Mouse (Mus musculus): Measurements from ENCODE around the gene Hif3a. TPM values are rescaled to one million over a fixed set of nuclear protein-coding genes. Genes with fewer than 3 reads are reported as not detected.

Gene Hif3a
- polyA plus RNA-seq, 1 experiment from 2014 or later, result 6.9 TPM

DNA sequence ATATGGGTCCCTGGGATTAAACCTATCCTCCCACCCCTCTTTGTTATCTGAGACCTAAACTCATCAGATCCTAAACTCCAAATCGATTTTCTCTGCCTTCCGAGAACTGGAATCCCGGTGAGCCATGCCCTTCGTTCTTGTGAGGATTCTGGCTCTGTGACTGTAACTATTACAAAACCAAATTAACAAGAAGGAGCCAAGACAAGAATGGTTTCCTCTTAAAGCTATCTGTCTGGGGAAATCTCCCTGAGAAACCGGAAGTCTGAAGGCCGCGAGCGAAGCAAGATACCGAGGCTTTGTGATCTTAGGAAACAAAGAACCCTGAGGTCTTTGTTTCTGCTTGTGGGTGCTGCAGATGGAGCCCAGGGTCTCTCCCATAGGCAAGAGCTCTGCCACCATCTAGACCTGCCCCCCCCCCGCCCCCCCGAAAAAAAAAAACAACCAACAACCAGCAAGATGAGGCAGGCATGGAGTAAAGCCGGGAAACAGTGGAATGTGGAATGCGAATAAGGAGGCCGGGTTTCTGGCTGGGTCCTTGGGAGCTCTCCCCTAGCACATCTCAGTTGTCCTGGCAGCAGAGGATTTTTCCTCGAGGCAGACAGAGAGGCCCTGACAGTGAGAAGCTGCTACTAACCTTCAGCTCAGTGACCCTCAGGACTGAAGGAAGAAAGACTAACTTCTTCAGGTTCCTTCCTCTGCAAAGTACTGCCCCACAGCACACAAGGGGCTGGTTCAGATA lies 72.1 kb downstream of the Hif3a start:
- no peak overlapping the region for H3K4me3 ChIP-seq (ENCODE audit: low read length)
- no peak overlapping the region for H3K4me2 ChIP-seq (ENCODE audit: low read length)
- H3K27ac ChIP-seq (ENCODE audit: low read depth, low read length), result peak overlapping the region; percentile 59
- ATAC-seq, result no peak
- H3K27me3 ChIP-seq (replicated peaks; ENCODE audit: control insufficient read depth, insufficient read depth, low read length), result no peaks in the 10 kb centered on the region
- no peaks in the 10 kb centered on the region for H3K9me3 ChIP-seq (ENCODE audit: control insufficient read depth, low read length)
- H3K9ac ChIP-seq (ENCODE audit: low read depth, low read length), result peak overlapping the region; percentile 33; the same call in 1 of the 2 replicates
- 26% methylated on average over 13 of the region's 15 CpGs for WGBS
- peaks cover 30% of the 10 kb centered on the region for H3K4me1 ChIP-seq (ENCODE audit: control insufficient read depth, insufficient read depth, low read depth, low read length)
- H3K36me3 ChIP-seq (ENCODE audit: control insufficient read depth, insufficient read depth, low read length), result no peaks in the 10 kb centered on the region

- ATAC-seq, result no peak; the same call in 1 of the 2 replicates
- H3K27me3 ChIP-seq (replicated peaks; ENCODE audit: control insufficient read depth, insufficient read depth, low read length), result no peaks in the 10 kb centered on the region
- peak overlapping the region; percentile 48; the same call in 1 of the 2 replicates for H3K27ac ChIP-seq (ENCODE audit: low read depth, low read length)
- H3K9me3 ChIP-seq (ENCODE audit: control insufficient read depth, low read length), result no peaks in the 10 kb centered on the region
- H3K4me3 ChIP-seq (ENCODE audit: low read length), result no peak overlapping the region
- H3K4me1 ChIP-seq (ENCODE audit: control insufficient read depth, insufficient read depth, low read depth, low read length), result peaks cover 38% of the 10 kb centered on the region
- no peak overlapping the region for H3K4me2 ChIP-seq (ENCODE audit: low read length)
- WGBS, result 30% methylated on average over 3 of the region's 3 CpGs
- no peaks in the 10 kb centered on the region for H3K36me3 ChIP-seq (ENCODE audit: control insufficient read depth, insufficient read depth, low read length)
- H3K9ac ChIP-seq (ENCODE audit: low read depth, low read length), result no peak overlapping the region
Observed at GRCm38 (mm10) chr7:16988405-16988804, 73.8 kb downstream of the Hif3a start.

GRCm38 (mm10) chr7:16987541-16988149 lies 74.6 kb downstream of the Hif3a start:
- H3K4me1 ChIP-seq (ENCODE audit: control insufficient read depth, insufficient read depth, low read depth, low read length), result peaks cover 44% of the 10 kb centered on the region
- peak overlapping the region; percentile 27 for H3K4me2 ChIP-seq (ENCODE audit: low read length)
- 28% methylated on average over 7 of the region's 7 CpGs for WGBS
- no peaks in the 10 kb centered on the region for H3K27me3 ChIP-seq (replicated peaks; ENCODE audit: control insufficient read depth, insufficient read depth, low read length)
- H3K9me3 ChIP-seq (ENCODE audit: control insufficient read depth, low read length), result no peaks in the 10 kb centered on the region
- H3K36me3 ChIP-seq (ENCODE audit: control insufficient read depth, insufficient read depth, low read length), result no peaks in the 10 kb centered on the region
- H3K27ac ChIP-seq (ENCODE audit: low read depth, low read length), result peak overlapping the region; percentile 66
- peak; percentile 27 for ATAC-seq
- peak overlapping the region; percentile 1; the same call in 1 of the 2 replicates for H3K9ac ChIP-seq (ENCODE audit: low read depth, low read length)
- no peak overlapping the region for H3K4me3 ChIP-seq (ENCODE audit: low read length)

DNA sequence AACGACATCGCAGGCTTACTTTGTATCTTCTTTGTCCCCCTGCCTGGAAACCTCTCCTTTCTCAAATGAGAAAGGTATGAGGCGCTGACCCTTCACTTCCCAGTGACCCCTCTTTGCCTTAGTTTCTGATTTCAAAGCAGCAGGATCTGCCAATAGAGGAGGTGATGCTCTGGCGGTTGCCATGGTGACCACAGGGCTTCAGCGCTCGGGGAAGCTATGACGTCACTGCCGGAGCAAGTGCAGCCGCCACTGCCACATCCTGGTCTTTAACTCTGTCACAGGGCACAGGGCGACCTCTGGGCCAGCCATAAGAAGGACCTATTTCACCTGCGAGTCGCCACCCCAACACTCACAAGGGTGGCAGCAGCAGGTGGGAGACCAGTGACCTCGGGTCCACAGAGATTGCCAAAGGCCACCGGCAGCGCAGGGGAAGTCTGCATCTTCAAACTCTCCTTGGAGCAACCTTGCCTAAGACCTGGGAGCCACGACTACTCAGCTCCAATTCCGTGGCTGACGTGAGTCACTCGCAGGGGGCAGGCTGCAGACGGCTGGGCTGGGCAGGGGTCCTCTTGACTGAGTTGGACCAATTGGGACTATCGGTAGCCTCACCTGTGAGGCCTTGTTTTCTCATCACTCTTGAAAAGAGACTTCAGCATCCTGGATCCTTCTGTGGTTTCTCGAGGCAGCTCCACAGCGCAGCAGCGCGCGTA lies 79.2 kb downstream of the Hif3a start, which contains the start of gene Gm42372:
Gene Gm42372 (plus strand): TSS at position 228 of the 710 bp plus-strand sequence.
- H3K9ac ChIP-seq (ENCODE audit: low read depth, low read length), result peak within 1 kb of the TSS; percentile 56
- WGBS, result 23% methylated on average over 26 of the region's 26 CpGs
- H3K27me3 ChIP-seq (replicated peaks; ENCODE audit: control insufficient read depth, insufficient read depth, low read length), result no peaks in the 10 kb centered on the region
- peaks cover 35% of the 10 kb centered on the region for H3K4me1 ChIP-seq (ENCODE audit: control insufficient read depth, insufficient read depth, low read depth, low read length)
- H3K4me2 ChIP-seq (ENCODE audit: low read length), result peak within 1 kb of the TSS; percentile 78
- peak within 1 kb of the TSS; percentile 55 for H3K27ac ChIP-seq (ENCODE audit: low read depth, low read length)
- H3K4me3 ChIP-seq (ENCODE audit: low read length), result peak within 1 kb of the TSS; percentile 46
- peak; percentile 83 for ATAC-seq
- no peaks in the 10 kb centered on the region for H3K9me3 ChIP-seq (ENCODE audit: control insufficient read depth, low read length)
- no peaks in the 10 kb centered on the region for H3K36me3 ChIP-seq (ENCODE audit: control insufficient read depth, insufficient read depth, low read length)

Other genes with a start within 250 kb of the Hif3a start
- gene Strn4, start 246.5 kb downstream of the Hif3a start, polyA plus RNA-seq (2015; fragmentation: Nextera tagmentation; extraction: Ambion mirVana), result 159 and 170 TPM in 2 replicates
- gene Fkrp, start 245.7 kb downstream of the Hif3a start, polyA plus RNA-seq (2015; fragmentation: Nextera tagmentation; extraction: Ambion mirVana), result 46.9 and 48.4 TPM in 2 replicates
- gene Prkd2, start 219.5 kb downstream of the Hif3a start, polyA plus RNA-seq (2015; fragmentation: Nextera tagmentation; extraction: Ambion mirVana), result 5.2 and 6.5 TPM in 2 replicates
- 2.9 and 3.5 TPM in 2 replicates for gene Dact3, start 187.1 kb downstream of the Hif3a start, polyA plus RNA-seq (2015; fragmentation: Nextera tagmentation; extraction: Ambion mirVana)
- 1.5 and 1.6 TPM in 2 replicates for gene Gng8, start 170.6 kb downstream of the Hif3a start, polyA plus RNA-seq (2015; fragmentation: Nextera tagmentation; extraction: Ambion mirVana)
- gene Ptgir, start 155.9 kb downstream of the Hif3a start, polyA plus RNA-seq (2015; fragmentation: Nextera tagmentation; extraction: Ambion mirVana), result 0.14 and 0.26 TPM in 2 replicates
- 419 and 442 TPM in 2 replicates for gene Calm3, start 138.3 kb downstream of the Hif3a start, polyA plus RNA-seq (2015; fragmentation: Nextera tagmentation; extraction: Ambion mirVana)
- gene Pnmal2, start 117.7 kb downstream of the Hif3a start, polyA plus RNA-seq (2015; fragmentation: Nextera tagmentation; extraction: Ambion mirVana), result 143 and 146 TPM in 2 replicates
- 57.4 and 58.3 TPM in 2 replicates for gene Pnmal1, start 102.7 kb downstream of the Hif3a start, polyA plus RNA-seq (2015; fragmentation: Nextera tagmentation; extraction: Ambion mirVana)
- gene Gm42372, start 79.3 kb downstream of the Hif3a start, polyA plus RNA-seq (2015; fragmentation: Nextera tagmentation; extraction: Ambion mirVana), result 5.7 and 7.4 TPM in 2 replicates
- 7.9 and 9.9 TPM in 2 replicates for gene Ccdc8, start 69.7 kb downstream of the Hif3a start, polyA plus RNA-seq (2015; fragmentation: Nextera tagmentation; extraction: Ambion mirVana)
- gene Ppp5c, start 34.5 kb downstream of the Hif3a start, polyA plus RNA-seq (2015; fragmentation: Nextera tagmentation; extraction: Ambion mirVana), result 132 and 138 TPM in 2 replicates
- gene Psg16, start 11.6 kb upstream of the Hif3a start, polyA plus RNA-seq (2015; fragmentation: Nextera tagmentation; extraction: Ambion mirVana), result 5.0 and 5.6 TPM in 2 replicates
- gene Ceacam3, start 87.9 kb upstream of the Hif3a start, polyA plus RNA-seq (2015; fragmentation: Nextera tagmentation; extraction: Ambion mirVana), result 0.06 TPM in 1 of 2 replicates, not detected in the other
- gene Psg29, start 141.1 kb upstream of the Hif3a start, polyA plus RNA-seq (2015; fragmentation: Nextera tagmentation; extraction: Ambion mirVana), result not detected in 2 replicates